Mouse (Mus musculus): ENCODE data around the gene Gm12830.

The Gm12830 gene

DNA sequence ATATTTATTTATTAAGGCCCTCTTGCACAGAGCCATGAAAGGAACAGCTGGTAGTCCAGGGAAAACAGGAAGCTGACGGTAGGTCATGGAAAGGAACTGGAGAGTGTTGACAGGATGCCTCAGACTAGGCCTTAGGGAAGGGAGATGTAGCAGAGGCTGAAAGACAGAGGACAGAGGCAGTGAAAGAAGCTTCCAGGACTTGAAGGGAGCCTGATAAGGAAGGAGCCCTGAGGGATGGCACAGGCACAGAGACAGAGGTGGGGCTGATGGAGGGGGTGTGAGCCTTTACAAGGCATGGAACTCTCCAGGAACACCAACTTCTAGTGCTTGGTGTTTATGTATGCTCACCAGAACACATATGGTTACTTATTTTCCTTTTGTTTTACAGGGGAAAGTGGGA lies 23.1 kb downstream of the Gm12830 start:
- no peak for DNase-seq (ENCODE audit: low read depth, low spot score)

DNA sequence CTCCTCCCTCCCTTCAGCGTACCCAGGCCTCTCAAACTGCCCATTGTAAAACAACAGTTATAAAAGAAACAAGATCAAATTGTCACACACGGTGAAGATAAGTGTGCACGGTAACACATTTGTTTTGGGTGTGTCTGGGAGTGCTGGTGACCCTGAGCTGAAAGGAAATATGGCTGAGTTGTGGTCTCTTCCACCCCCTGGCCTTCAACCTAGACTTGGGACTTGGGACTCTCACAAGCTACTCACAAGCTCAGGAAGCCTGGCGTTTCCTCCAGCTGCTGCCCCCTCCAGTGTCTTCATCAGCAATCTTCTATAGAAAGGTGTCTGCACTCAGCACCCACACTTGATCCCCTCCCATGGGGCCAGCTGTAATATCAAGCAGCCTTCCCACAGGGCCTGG lies 24.1 kb downstream of the Gm12830 start:
- no peak for DNase-seq (ENCODE audit: low read depth, low spot score)

DNA sequence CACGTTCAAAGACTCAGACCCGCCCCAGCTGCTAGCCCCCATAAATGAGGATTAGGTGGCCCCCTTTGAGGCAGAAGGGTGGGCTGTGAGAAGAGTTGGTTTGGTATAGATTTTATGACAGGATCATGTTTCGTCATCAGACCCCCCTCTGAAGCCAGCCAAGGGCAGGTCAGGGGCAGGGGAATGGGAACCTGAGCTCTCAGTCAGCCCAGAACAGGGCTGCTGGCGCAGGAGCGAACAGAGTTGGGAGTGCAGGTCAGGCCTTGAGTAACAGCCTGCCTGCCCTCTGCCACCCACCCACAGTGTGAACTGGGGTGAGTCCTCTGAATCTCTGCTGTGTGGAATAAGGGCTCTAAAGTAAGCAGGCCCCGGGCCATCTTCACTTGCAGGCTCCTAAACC lies 25.2 kb downstream of the Gm12830 start:
- DNase-seq (ENCODE audit: low read depth, low spot score): no peak

DNA sequence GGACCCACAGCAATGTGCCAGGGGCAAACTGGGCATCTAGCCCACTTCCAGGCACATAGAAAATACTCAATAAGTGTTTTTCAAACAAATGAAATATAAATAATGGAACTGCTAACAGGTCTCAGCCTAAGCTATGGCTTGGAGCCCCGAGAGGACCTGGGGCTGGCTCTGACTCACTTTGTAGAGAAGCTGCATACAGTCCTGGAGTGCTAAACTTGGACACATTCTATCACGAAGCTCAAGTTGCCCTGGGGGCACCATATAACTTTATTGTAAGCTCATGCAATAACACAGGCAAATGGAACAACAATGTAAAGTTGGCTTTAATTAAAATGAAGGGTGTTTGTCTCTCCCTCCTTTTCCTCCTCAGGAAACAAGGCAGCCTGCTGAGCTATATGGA lies 32.4 kb downstream of the Gm12830 start:
- no peak for DNase-seq (ENCODE audit: low read depth, low spot score)

DNA sequence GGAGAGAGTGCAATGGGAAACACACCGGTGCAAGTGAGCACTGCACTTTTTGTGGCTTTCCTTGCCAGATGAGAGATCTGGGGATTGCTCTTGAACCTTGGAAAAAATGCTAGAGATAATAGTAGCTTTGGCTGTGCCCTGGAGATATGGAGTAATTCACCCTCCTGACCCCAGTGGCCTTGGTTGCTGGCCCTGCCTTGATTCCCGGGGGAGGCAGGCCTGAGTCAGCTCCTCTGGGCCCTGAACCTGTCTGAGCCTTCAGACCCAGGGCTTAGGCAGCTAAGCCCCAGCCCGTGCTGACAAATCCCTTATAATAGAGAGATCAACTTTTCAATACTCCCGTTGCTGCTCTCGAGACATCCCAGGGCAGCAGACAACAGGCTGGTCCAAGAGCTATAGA lies 36.9 kb downstream of the Gm12830 start:
- no peak for DNase-seq (ENCODE audit: low read depth, low spot score)

DNA sequence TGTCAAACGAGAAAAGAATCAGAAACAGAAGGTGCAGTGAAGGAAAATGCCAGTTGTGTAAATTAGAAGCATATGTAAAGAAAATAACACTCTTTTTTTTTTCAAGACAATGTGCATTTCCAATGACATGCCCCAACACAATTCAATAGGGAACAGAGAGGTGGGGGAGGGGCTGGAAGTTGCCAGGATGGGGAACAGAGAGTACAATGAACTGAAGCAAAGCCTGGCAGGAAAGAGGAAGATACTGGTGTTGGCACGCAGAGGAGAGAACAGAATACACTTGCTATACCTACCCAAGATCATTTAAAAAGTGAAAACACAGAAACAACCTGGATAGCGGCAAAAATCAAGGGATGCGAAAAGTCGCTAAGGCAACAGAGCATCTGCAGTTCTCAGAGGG lies 41.6 kb downstream of the Gm12830 start:
- DNase-seq (ENCODE audit: low read depth, low spot score): no peak

DNA sequence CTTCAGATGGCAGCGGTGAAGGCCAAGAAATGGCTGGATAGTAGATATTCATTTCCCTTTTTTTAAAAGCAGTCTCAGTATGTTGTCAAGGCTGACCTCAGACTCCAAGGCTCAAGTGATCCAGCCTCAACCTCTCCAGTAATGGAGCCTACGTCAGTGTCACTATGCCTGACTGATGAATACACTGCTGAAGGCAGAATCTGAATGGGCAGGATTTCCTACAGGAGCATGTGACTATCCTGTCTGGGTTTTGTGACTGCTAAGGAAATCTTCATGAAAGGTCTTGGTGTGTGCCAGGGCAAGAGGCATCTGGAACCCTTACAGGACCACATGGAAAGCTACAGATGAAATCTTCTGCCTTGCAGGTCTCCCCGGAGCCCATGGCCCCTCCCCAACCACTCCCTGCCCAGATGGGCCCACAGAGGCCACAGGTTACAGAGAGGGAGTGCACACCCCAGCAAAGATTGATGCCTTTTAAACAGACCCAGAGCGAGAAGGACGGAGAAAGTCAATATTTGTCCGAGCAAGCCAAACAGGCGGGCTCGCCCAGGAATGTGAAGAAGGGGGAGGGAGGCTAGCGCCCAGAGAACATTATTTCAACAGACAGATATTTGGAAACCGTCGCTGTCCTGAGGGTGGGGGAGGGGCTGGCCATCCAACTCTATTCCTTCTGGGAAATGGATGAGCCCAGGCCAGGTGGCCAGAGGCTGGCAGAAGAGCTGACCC lies 48.4 kb downstream of the Gm12830 start:
- DNase-seq (ENCODE audit: low read depth, low spot score): no peak

DNA sequence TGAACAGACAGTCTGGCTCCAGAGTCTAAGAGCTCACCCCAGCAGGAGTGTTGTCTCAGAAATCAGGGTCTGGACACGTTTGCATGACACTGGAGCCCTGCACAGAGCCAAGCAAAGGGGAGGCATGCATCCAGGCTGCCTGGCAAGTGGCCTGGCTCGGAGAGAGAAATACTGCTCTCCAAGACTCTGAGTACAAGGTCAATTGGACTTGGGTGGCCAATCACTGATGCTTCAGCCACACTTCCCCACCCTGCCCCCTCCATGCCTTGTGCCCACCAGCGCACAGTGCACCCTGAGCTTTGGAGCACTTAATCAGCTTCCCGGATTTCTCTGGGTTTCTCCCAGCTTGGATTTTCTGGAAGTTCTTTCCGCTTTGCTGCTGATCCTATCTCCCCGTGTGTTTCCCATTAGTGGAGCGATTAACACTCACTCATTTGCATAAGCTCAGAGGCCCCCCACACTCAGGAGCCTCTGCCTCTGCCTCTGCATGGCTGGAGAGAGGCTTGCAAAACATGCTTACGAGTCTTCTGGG lies 55.0 kb downstream of the Gm12830 start:
- DNase-seq (ENCODE audit: low read depth, low spot score): no peak

DNA sequence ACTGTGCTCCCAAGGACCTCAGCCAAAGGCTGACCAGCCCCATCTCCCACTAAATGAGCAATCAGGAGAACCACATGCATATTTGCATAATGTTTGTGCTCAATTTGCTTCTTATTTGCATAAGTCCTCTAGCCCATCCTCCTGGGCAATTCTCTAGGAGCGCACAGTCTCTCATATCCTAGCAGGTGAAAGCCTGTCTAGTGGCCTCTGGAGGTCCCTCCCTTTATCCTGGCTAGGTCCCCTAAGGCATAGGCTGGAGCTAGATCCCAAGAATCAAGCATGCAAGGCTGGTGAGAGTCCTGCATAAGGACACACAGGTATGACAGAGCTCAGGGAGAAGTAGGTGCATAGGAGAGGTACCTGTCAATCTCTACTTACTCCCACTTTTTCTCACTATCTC lies 60.7 kb downstream of the Gm12830 start:
- DNase-seq (ENCODE audit: low read depth, low spot score): no peak

DNA sequence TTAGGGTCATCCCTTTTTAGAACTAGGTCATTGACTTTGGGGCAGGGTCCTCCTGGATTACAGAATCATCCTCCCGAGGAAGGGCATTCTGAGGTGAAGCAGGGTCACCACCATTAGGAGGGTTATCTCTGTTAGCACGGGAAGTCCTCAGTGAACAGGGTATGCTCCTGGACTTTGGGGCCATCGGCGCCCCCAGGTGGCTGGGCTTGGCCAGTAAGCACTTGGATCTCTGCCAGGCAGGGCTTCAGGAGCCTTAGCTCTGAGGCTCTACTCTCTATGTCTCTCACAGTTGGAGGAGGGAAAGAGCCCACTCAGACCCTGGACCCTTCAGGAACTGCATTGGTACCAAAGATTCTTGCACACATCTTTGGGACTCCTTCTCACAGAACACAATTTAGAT lies 76.3 kb downstream of the Gm12830 start:
- no peak for DNase-seq (ENCODE audit: low read depth, low spot score)

DNA sequence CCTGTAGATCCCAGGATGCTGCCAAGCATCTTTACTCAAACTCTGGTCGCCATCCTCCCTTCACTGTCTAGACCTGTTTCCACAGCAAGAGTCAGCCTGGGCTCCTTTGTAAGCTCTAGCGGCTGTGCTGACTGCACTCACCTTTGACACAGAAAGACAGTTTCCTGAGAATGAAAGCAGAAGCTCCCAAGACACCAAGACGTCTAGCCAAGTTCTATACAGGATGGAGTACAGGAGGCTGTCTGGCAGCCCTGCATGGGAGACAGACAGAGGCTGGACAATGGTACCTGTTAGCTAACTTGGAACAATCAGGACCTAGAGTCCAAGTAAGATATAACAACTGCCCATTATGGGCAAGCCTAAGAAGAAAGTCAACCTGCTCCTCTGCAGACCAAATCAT lies 78.4 kb downstream of the Gm12830 start:
- no peak for DNase-seq (ENCODE audit: low read depth, low spot score)

DNA sequence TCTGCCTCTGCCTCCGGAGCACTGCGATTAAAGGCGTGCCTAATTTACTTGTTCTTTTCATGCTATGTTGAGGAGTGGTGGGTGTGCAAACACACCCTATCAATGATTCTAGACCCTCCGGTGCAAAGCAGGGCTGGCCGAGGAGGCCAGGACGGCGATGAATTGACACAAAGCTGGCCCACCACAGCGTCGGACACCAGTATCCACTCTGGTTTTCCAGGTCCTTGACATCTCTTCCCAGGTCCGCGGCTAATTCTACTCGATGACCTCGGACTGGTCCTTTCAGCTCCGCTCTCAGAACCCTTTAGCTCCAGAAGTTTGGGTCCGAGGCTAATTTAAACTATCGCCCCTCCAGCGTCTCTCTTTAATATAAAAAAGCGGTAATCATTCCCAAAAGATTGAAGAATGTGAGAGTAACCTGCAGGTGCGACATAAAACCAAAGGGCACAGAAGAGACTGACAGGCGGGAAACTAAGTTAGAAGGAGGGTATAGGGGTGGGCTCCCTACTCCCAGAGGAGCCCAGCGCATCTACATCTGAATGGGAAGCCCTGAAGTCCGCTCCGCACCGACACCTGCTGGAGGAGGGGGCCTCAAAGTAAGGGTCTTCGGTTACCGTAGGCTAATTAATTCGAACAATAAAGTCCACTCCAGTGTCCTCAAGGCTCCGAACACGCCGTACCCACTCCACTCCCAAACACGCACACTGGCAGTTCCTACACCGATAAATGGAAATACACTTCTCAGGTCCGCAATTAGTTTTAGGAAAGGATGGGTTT lies 79.5 kb downstream of the Gm12830 start:
- DNase-seq (ENCODE audit: low read depth, low spot score): no peak

DNA sequence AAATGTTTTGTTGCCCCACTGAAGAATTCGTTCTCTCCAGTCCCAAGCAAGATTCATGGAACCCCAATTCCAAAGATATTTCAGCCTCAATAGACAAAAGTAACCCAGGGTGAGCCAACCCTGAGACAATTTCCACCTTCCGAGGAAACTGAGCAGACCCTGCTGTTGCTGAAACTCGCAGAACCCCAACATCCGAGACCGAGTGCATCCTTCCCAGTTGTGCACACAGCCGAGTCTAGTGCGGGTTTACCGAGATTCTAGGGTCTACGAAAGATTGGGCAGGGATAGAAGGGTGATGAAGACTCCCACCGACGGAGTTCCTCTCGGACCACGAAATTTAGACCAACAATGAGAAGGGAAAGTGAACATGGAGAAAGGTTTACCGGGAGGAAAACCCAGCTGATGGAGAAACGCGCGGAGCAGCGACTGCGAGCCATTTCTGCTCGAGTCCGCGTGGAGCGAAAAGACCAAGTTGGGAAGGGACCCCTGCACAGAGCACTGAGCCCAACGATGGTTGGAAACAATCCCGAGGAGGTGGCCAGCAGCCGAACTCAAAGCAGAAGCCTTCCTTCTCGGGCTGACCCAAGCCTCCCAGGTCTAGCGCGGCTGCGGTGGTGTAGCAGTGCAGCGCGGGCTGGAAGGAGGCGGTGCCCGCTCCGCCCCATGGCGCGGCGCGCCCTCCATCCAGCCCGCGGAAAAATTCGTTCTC lies 80.3 kb downstream of the Gm12830 start:
- DNase-seq (ENCODE audit: low read depth, low spot score): no peak

DNA sequence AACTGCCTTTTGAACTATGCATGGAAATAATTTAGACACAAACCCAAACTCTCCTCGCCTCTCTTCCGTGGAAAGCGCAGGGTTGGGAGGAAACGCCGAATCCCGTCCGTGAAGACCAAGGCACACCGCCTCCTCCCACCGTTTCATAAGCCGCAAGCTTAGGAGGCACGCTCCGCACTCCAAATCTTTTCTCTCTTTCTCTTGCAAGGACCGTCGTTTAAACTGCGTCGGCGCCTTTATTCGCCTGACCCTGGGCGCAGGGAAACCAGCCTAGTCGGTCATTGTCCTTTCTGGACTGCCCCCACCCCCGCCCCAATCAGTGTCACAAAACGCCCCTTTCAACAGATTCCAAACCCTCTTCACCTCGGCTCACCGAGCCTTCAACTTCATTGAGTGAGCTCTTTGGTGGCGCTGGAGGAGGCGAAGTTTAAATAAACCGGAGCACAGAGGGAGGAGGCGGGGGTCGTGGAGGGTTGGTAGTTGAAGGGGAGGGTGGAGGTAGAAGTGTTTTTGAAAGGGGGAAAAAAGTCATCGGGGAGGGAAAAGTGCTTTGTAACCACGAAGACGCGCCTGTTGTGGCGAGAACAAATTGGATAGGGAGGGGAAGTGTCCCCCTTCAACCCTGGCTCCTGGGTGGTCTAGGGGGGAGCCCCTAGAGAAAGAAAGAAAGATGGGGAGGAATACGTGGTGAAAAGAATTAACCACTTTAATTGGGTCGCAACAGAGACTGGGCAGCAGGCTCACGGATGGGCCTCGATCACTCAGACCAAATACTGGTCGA lies 81.3 kb downstream of the Gm12830 start:
- DNase-seq (ENCODE audit: low read depth, low spot score): no peak

DNA sequence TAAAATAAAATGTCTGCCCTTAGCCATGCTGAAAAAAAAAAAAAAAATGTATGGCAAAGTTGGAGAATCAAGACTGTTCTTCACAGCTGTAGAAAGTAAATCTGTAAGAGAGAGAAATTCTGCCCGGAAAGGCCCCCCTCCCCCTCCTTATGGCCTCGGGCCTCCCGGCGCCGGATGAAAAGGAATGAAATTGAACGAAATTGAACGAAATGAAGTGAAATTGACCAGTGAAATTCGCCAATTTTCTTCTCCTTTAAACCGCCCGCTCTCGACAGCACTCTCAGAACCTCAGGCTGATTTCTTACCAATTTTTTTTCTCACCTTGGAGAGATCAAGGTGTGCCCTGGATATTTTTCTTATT lies 81.9 kb downstream of the Gm12830 start:
- DNase-seq (ENCODE audit: low read depth, low spot score): no peak

DNA sequence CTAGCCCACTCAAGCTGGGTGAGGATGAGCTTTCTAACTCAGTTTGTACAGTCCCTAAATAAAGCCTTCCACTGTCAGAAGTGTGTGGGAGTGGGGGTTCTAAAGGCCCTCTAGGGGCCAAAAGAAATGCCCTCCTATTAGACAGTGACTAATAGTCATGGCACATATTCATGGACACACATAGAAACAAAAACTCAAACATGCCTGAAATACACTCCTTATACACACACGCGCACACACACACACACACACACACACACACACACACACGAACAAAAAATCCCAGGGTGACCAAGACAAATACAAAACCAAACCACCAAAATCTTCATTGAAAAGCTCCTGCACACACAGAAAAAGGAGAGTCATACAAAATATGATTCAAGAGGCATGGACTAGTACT lies 84.0 kb downstream of the Gm12830 start:
- DNase-seq (ENCODE audit: low read depth, low spot score): no peak

All from WW6 (cell line).